Mouse (Mus musculus): ENCODE results near the gene Ptprt.

Ptprt gene

DNA sequence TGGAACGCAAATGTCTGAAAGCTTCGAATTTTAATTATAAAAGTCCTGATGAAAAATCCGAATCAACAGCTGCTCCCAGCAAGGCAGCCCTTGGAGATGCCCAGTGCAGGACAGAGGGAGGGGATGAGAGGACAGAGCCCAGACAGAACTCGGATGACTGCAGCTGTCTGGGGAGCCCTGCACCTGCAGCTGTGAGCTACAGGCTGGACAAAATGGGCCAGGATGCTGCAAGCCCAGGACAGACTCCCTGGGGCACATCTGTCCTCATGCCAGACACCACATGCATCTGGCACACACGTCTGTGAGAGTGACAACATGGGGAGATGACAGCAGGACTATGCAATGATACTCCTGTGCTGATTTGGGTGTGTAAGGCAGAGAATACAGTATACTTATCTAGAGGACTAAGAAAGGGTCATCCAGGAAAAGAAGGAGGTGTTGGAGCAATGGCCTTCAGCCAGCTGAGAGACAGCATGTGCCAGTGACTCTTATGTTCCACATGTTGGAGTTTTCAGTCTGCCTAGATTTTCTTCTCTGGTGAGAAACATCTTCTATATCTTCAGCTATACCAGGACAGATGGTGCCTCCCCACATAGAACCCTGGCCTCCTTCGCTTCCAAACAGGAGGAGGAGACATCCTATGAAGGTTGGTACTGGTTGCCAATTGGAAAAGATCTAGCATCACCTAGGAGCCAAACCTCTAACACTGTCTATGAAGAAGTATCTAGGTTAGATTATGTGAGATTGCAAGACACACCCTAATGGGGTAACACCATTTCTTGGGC lies 259.4 kb downstream of the Ptprt start:
- DNase-seq: no peak

DNA sequence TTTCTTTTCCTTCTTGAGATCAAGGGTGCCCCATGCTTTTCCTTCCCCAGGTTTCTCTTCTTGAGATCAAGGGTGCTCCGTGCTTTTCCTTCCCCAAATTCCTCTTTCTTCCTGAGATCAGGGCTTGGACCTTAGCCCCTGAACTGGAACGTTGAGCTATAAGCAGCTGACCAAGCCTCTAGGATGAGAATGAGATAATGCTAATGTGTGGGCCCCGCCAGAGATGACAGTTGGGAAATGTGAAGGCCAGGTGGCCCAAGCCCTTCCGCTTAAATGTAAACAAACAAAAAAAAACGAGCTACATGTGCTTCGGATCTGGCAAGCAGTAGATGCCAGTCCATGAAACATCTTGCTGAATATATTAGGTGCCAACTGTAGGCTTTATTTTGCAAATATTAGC lies 266.3 kb downstream of the Ptprt start:
- no peak for DNase-seq

DNA sequence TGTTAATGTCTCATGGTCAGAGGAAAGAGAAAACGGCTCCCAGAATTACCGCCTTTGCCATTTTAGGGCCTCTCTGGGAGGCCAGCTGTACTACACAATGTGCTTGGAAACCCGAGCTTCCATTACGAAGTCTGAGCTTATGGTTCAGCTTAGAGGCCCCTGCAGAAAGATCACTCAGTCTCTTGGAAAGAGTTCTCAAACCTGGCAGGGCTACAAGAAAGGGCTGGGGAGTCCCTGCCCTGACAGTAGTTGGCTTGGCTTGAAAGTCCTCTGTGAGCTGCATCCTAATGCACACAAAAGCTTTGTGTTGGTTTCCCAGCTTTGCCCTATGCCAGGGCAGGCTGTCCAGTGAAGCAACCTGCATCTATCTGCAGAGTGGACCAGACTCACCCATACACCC lies 269.1 kb downstream of the Ptprt start:
- DNase-seq: no peak

DNA sequence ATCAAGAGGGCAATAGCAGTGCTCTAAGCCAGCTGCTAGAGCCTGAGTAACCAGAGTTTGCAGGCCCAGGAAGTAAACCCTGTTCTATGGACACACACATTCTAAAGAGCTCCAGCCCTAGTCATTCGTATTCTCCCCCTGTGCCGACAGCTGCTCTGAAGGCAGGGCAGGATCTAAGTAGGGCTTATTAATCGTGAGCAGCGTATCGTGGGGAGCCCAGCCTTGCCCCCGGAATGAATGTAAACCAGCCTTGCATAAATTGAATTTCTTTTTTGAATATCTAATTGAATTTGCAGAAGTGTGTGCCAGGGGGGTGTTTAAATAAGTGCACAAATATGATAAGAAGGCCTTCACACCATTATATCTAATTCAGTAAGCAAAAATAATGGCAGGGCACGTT lies 283.6 kb downstream of the Ptprt start:
- DNase-seq: no peak

DNA sequence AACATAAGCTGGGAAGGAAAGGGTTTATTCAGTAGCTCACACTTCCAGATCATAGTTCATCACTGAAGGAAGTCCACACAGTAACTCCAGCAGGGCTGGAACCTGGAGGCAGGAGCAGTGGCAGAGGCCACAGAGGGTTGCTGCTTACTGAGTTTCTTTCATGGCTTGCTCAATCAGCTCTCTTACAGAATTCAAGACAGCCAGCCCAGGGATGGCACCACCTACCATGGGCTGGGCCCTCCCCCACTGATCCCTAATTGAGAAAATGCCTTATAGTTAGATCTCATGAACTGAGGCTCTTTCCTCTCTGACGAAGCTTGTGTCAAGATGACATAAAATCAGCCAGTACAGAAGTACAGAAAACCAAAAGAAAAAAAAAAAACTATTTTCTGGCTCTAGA lies 311.9 kb downstream of the Ptprt start:
- no peak for DNase-seq

DNA sequence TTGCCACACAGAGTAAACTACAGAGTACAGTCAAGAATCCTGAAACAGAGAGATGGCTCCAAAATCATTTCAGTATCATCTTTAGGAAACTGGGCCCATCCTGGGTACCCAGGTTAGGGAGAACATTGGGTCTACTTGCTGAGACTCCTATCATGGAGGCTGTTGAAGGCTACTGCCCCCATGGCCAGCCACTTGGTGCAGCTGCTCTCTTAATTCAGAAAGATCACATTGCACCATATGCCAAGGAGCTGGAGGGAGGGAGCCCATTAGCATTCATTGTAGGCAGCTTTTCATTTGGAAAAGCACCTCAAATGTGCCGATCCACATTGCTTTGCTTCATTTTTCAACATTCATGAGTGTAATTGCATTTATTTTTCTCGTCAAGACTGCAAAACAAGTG lies 319.1 kb downstream of the Ptprt start:
- no peak for DNase-seq

DNA sequence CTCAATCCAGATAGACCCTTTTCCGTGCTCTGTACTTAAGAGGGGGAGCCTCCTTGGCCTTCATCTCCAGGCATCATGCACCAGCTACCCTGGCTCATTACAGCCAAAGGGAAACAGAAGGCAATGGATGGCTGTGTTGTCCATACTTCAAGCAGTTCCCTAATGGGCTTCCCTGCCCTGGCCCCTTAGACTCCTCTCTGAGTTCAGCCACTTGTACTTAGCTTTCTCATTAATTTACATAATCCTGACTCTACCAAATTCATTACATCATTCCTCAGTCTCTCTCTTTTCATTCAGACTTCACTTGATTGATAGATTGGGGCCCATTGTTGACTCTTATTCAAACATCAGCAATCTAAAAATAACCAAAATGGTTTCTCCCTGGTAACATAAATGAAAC lies 320.7 kb downstream of the Ptprt start:
- DNase-seq: no peak

DNA sequence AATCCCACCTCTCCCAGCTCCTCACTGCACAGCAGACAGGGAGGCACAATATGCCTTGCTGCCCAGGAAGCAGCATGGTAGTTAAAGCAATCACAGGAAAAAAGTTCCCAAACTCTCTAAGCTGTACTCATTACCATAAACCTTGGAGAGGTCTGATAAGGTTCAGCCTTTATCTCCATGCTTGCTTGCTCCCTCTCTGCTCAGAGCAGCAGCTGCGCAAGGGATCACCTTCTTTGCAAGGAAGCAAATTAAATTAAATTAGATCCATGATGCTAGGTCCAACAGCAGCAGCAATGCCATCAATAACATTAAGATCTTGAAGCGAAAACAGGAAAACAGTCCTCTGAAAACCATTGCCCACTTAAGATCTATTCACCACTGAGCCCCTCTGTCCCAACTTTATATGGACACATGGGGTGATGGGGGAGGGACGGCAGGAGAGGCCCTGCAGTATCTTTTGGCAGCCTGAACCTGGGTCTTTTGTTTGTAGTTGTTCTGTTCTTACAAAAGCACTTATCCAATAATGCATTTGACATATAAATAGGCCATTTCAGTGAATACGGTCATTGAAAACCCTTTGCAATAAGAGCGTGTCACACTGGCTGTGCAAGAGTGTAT lies 328.8 kb downstream of the Ptprt start:
- no peak for DNase-seq

DNA sequence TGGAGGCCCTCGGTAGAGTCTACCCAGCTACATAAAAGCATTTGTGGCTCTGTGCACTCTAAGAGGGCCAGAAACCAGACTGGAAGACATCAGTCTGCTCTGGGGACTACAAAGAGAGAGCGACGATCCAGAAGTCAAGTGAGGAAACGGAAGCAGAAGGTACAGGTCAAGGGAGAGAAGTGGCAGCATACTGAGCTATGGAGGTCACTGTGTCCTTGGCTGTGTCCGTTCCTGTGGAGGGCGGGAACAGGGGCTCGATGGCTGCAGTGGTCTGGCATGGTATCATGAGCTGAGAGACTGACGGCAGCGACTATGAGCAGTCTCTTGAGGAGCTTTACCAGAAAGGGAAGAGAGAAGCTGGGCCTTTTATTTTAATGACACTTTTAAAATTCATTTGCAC lies 331.5 kb downstream of the Ptprt start:
- no peak for DNase-seq

DNA sequence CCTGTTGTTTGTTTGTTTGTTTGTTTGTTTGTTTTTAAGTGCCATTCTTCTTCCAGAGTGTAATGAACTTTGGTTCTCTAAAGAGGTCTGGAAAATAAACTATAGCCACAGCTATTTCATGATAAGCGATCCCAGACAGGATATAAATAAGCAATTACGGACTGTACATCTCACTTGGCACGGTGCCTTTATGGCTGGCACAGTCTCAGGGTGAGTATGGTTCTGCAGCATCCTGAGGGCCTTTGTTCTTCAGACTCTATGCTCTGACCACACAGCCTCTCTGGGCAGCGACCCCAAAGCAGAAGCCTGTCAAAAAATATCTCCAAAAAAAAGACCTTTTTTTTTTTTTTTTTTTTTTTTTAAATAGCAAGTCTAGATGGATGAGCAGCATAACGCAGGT lies 338.5 kb downstream of the Ptprt start:
- no peak for DNase-seq

DNA sequence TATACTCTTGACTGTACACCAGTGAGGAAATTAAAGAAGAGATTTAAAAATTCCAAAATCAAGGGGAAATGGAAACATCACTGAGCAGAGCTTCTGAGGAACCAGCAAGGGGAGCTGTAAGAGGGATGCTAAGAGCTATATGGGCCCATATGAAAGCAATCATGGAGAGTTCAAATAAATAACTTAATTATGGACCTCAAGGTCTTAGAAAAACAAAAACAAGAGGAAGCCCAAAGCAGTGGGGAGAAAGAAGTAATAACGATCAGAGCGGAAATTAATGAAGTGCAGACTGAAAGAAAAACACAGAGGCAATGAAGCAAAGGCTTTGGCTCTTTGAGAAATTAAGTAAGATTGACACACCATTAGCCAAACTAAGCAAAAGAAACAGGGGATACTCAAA lies 353.0 kb downstream of the Ptprt start:
- DNase-seq: no peak

DNA sequence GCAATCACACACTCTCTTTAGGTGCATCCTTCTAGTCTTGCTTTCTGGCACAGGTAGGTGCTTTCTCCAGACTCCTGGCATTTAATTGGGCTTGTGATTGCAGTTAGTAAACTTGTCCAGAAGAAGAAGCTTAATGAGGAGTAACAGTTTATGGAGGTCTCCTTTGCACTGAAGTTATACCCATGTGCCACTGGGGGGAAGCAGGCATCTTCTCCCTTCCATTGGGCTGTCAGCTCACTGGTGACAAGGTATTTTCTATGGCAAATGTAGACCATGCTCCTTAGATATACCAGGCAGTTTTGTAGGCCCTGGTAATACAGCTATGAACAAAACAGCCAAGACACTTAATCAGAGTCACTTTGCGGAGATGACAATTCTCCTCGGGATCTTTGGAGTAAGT lies 366.9 kb downstream of the Ptprt start:
- no peak for DNase-seq

DNA sequence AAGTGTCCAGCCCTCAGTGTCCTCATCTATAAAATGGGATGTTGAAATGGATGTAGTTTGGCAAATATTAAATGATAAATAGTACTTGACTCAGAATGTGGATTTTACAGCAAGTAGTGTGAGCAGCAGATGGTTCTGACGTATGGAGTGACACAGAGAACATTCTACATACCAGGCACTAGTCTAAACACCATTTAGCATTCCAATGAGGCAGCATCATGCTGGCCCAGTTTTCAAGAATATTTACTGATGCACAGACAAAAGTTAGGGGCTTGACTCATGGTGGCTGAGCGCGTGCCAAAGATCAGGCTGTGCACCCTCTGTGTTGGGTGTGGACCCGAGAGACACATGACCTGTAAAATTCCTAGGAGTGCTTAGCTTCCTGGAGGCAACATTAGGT lies 378.3 kb downstream of the Ptprt start:
- no peak for DNase-seq

DNA sequence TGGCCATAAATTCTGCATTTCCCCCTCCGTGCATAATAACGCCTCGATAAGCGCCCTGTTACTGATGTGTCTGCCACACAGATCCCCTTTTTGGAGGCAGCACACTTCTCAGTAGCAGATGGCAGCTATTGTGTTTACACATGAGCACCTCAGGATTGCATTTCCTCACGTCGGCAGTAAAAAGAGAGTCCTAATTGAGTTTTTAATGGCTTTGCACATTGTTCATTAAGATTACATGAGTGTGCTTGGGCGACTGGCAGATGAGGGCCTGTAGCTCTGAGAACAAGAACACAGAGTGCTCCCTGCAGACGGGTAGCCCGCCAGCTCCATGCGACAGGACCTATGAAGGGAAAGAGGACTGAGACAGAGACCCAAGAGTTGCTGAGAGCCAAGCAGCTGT lies 378.8 kb downstream of the Ptprt start:
- no peak for DNase-seq

DNA sequence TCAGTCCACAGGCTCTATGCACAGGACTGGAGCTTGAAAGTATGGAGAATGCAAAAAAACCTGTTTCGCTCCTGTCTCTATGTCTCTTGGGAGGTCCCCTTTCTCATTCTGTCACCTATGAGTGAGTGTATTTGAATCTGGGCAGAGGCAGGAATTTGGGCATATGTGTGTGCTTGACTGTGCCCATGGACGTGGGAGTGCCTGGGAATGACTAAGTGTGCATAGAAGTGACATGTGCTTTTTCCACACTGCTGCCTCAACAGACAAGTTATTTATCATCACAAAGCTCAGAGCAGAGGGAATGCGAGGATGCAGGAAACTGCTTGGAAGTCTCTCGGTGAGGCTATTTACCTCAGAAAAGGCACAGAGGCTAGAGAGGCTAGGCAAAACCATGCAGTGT lies 387.1 kb downstream of the Ptprt start:
- no peak for DNase-seq

DNA sequence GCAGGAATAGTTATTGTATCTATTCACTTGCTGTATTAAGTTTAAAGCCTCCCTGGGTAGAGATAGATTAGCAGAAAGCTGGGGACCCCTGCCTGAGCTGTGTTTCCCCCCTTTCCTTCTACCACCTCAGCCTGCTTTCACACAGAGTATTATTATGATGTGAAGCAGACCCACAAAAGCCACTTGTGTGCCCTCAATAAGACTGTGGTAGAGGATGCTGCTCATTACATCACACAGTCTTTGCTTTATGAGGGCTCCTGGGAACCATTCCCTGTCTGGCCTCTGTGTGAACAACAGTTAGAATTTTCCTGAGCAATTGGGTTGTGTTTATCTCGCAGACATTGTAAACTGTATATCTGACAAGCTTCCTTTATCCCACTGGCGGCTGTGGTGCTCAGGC lies 409.7 kb downstream of the Ptprt start:
- no peak for DNase-seq

DNA sequence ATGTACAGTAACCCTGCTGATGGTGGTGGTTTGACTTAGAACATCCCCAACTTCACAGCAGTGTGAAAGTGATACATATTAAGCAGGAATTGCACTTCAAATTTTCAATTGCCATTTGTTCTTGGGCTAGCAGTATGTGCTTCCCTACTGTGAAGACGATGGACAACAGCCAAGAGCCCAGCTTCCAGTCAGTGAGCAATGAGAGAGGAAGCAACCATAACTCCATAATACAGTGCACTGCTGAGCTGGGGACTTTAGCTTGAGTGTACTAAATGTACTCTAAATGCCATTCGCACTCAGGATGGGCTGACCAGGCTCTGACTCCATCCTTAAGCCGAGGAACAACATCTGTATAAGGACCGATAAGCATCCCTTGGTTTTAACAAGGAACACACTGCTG lies 412.7 kb downstream of the Ptprt start:
- DNase-seq: no peak

DNA sequence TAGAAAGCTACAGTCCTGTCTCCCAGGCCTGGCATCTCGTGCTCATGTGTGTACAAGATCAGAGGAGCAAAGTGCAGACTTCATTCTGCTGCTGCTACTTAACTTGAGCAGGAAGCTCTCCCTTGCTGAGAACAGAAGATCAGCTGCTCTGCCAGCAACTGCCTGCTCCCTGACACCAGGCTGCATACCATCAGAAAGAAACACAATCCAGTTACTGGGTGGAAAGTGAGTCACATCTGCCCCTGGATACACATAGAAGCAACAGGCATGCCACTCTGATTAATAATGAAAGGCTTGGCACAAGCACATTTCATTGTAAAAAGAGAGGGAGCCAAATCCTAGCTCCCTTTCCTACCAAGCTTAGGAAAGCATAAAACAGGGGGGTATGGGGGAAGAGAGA lies 438.5 kb downstream of the Ptprt start:
- no peak for DNase-seq

DNA sequence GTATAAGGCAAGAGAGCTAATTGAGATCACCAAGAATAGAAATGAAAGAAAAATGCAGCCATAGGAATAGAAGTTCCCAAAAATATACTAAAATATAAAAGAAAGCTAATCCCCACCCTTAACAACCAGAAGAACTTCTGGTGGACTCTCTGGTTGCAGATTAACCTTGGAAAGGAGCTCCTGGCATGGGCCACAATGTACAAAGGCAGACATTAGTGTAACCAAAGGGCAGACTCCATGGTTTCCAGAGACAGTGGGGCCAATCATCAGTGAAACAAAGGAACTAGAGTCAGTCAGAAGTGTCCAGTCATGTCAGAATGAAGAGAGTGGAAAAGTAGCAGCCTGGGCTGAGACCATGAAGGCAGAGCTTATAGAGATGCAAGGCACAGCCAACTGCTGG lies 440.4 kb downstream of the Ptprt start:
- no peak for DNase-seq

DNA sequence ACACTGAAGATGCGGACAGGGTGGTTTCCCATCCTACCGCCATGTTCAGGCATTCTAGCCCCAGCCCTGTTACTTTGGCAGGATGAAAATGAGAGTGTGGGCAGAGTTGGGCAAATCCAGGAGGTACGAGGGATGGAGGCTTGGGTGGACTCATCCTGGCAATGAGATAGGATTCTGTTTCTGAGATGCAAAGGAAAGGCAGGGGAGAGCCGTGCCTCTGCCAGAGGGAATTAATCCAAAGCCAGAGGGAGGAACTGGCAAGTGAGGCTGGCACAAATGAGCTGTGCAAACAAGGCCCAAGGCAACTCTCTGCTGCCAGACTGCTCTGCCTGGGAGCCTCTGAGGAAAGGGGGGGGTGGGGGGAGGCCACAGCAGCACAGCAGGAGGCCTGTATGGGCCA lies 441.4 kb downstream of the Ptprt start:
- no peak for DNase-seq

DNA sequence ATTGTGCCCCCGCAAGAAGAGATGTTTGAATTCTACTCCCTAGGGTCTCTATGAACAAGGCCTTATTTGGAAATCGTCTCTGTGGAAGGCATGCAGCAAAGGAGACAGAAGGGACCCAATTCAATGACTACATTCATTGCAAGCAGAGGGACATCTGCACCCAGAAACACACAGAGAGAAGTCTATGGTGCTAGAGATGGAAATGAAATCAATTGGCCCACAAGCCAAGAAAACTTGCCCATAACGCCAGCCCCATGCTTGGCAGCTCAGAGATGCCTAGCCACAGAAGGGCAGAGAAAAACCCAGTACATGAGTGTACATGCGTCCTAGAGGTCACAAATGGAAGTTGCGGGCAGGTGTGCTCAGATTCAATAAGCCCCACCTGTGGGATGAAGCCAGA lies 443.1 kb downstream of the Ptprt start:
- no peak for DNase-seq

DNA sequence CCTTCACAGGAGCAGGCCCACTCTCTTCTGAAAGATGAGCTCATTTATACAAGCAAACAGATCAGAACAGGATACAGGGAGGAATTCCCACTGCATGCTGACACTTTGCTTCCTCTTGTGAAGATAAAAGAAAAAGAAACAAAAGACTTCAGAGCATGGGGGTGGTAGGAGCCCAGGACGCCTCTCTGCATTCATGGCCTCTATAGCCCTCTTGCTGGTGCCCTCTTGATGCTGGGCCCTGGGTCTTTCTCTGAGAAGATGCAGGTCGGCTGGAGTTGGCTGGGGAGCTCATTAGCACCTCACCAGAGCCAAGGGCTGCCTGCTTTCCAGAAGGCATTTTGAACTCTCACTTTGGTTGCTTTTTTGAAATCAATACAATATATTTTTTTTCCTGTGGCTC lies 448.6 kb downstream of the Ptprt start:
- no peak for DNase-seq

DNA sequence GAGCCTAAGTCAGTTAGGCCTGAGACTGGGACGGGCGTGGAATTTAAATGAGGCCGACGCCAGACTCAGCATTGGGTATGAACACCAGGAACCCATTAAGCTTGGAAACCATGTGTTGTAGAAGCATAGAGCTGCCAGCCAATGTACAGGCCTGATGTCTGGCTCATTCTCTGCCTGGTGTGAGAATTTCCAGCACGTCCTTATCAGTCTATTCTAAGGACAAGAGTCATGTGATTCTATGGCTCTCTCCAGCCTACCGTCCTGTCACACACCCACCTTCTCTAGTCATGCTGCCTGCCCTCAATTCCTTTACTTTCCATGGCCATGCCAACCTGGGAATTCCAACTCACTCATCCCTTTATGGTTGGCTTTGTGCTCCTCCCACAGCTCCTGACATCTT lies 450.4 kb downstream of the Ptprt start:
- DNase-seq: no peak

DNA sequence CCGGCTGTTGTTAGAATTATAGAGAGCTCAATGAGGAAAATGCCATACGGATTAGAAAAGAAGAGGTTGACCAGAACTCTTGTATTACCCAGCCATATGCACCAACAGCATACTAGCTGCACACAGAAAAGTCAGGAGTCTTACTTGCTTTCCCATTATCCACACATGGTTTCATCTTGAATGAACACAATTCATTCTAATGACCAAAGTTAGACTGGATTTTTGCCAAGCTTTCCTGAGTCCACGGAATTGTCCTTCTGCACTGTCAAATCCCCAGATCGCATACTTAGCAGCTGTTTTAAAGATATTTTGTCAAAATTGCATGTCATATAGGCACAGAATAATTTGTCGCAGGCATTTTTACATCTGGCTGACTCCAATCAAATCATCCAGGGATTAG lies 463.6 kb downstream of the Ptprt start:
- no peak for DNase-seq

Data from kidney, postnatal 10 days (tissue).